ENCODE assay signal across 8 mouse cellular contexts in genomic region chr14:62965811-62966520, GRCm38 (mm10). TPM values are rescaled to one million over a fixed set of nuclear protein-coding genes. Genes with fewer than 3 reads are reported as not detected.
DNase-seq lines count a peak whose midpoint lies in the region; ATAC-seq and TF ChIP-seq lines count a peak whose summit lies in the region.
"Had no signal": no experiment of that assay in that cellular context is flagged by ENCODE, and none has a peak within 500 bp of the region (broad histone marks: within the 10 kb centered on the region; RNA-seq: fewer than 3 reads in every experiment).

No protein-coding gene starts in this region.

- WGBS in hindbrain, postnatal 0 days: 20% methylated on average over 15 of the region's 15 CpGs
- WGBS in lung, postnatal 0 days: 16% methylated on average over 15 of the region's 15 CpGs

- peaks cover 4% of the 10 kb centered on the region; the same call in 1 of the 2 replicates for H3K4me1 ChIP-seq in hindbrain, postnatal 0 days (ENCODE audit: insufficient read depth, low read length)
- H3K4me1 ChIP-seq in lung, postnatal 0 days (ENCODE audit: insufficient read depth, low read depth, low read length): no peaks in the 10 kb centered on the region; the same call in 1 of the 2 replicates

- peak overlapping the region; percentile 52 for H3K4me2 ChIP-seq in hindbrain, postnatal 0 days (ENCODE audit: low read depth, low read length)
- peak overlapping the region; percentile 49 for H3K4me2 ChIP-seq in lung, postnatal 0 days (replicated peaks; ENCODE audit: low read depth, low read length)

- H3K9me3 ChIP-seq in hindbrain, postnatal 0 days (ENCODE audit: low read length): no peaks in the 10 kb centered on the region
- H3K9me3 ChIP-seq in lung, postnatal 0 days (ENCODE audit: low read length): no peaks in the 10 kb centered on the region

- no peak for TF ChIP-seq EP300 in lung, postnatal 0 days (IDR thresholded peaks at IDR 0.05)

- no peaks in the 10 kb centered on the region for H3K36me3 ChIP-seq in hindbrain, postnatal 0 days (ENCODE audit: insufficient read depth, low read length)
- no peaks in the 10 kb centered on the region for H3K36me3 ChIP-seq in lung, postnatal 0 days (ENCODE audit: insufficient read depth, low read length)

- H3K9ac ChIP-seq in hindbrain, postnatal 0 days (replicated peaks; ENCODE audit: low read length): 0 out of 2 replicates have a peak overlapping the region, but pooled peaks have one; percentile 23
- H3K9ac ChIP-seq in lung, postnatal 0 days (replicated peaks; ENCODE audit: low read depth): no peak overlapping the region

- peak overlapping the region; percentile 21 for H3K4me3 ChIP-seq in hindbrain, postnatal 0 days (ENCODE audit: low read length)
- peak overlapping the region; percentile 16; the same call in 1 of the 2 replicates for H3K4me3 ChIP-seq in lung, postnatal 0 days (ENCODE audit: low read depth, low read length)
- H3K4me3 ChIP-seq: myocyte had no signal

- peak; percentile 54 for DNase-seq in R1 (ENCODE audit: low read depth, low spot score)
- peak; percentile 61 for DNase-seq in embryo, embryonic 11 days
- peak; percentile 9 for DNase-seq in hindbrain, postnatal 0 days (ENCODE audit: low spot score)
- DNase-seq in lung, postnatal 0 days (ENCODE audit: low spot score): peak; percentile 75
- no peak for DNase-seq in layer of hippocampus, adult 9-11 months
- DNase-seq in T-cell, adult 2 months (ENCODE audit: low spot score): no peak

- H3K27me3 ChIP-seq in hindbrain, postnatal 0 days (ENCODE audit: insufficient read depth, low read length): no peaks in the 10 kb centered on the region
- no peaks in the 10 kb centered on the region for H3K27me3 ChIP-seq in lung, postnatal 0 days (replicated peaks; ENCODE audit: insufficient read depth, low read length)

- no peak overlapping the region for H3K27ac ChIP-seq in hindbrain, postnatal 0 days
- no peak overlapping the region for H3K27ac ChIP-seq in lung, postnatal 0 days (ENCODE audit: low read length)

- ATAC-seq in hindbrain, postnatal 0 days: no peak
- ATAC-seq in lung, postnatal 0 days: peak; percentile 55
- ATAC-seq in granulocyte monocyte progenitor cell, adult 5-6 weeks (replicated peaks; ENCODE audit: poor library complexity, severe bottlenecking): no peak

- no peak for TF ChIP-seq CTCF in hindbrain, postnatal 0 days (IDR thresholded peaks at IDR 0.05; ENCODE audit: low read depth)
- no peak for TF ChIP-seq CTCF in lung, postnatal 0 days (IDR thresholded peaks at IDR 0.05)

RNA-seq across cellular contexts. Expression of gene Defb48, which starts 18.3 kb away (rescaled TPM):
- total RNA-seq in hindbrain, postnatal 0 days (2014; rRNA removed): not detected in 2 replicates
- not detected in 2 replicates for polyA plus RNA-seq in hindbrain, postnatal 0 days (2015; fragmentation: Nextera tagmentation; extraction: Ambion mirVana)
- not detected in 2 replicates for polyA plus RNA-seq in lung, postnatal 0 days (2015; fragmentation: Nextera tagmentation; extraction: Ambion mirVana)
- total RNA-seq in granulocyte monocyte progenitor cell, adult 5-6 weeks (2014; fragmentation: Nextera tagmentation): not detected in 2 replicates
- total RNA-seq in granulocyte monocyte progenitor cell, adult 5-6 weeks (2017): not detected in 2 replicates

RNA-seq across cellular contexts. Expression of gene Defb47, which starts 31.9 kb away (rescaled TPM):
- not detected in 2 replicates for total RNA-seq in hindbrain, postnatal 0 days (2014; rRNA removed)
- polyA plus RNA-seq in hindbrain, postnatal 0 days (2015; fragmentation: Nextera tagmentation; extraction: Ambion mirVana): not detected in 2 replicates
- polyA plus RNA-seq in lung, postnatal 0 days (2015; fragmentation: Nextera tagmentation; extraction: Ambion mirVana): not detected in 2 replicates
- not detected in 2 replicates for total RNA-seq in granulocyte monocyte progenitor cell, adult 5-6 weeks (2014; fragmentation: Nextera tagmentation)
- total RNA-seq in granulocyte monocyte progenitor cell, adult 5-6 weeks (2017): not detected in 2 replicates

RNA-seq across cellular contexts. Expression of gene Defb43, which starts 45.6 kb away (rescaled TPM):
- total RNA-seq in hindbrain, postnatal 0 days (2014; rRNA removed): not detected in 2 replicates
- polyA plus RNA-seq in hindbrain, postnatal 0 days (2015; fragmentation: Nextera tagmentation; extraction: Ambion mirVana): not detected in 2 replicates
- not detected in 2 replicates for polyA plus RNA-seq in lung, postnatal 0 days (2015; fragmentation: Nextera tagmentation; extraction: Ambion mirVana)
- total RNA-seq in granulocyte monocyte progenitor cell, adult 5-6 weeks (2014; fragmentation: Nextera tagmentation): not detected in 2 replicates
- total RNA-seq in granulocyte monocyte progenitor cell, adult 5-6 weeks (2017): not detected in 2 replicates
- polyA plus RNA-seq: myocyte had no signal

Comparison
In these comparisons a context has a peak if more than half of its experiments do, and no peak if none do; other contexts are left out.
1. DNase-seq: peak in R1 (single experiment), embryo, embryonic 11 days (single experiment), hindbrain, postnatal 0 days (single experiment) and lung, postnatal 0 days (single experiment); none in layer of hippocampus, adult 9-11 months (single experiment) and T-cell, adult 2 months (single experiment).